Mouse (Mus musculus): ENCODE measurements around the gene Spsb4. TPM values are rescaled to one million over a fixed set of nuclear protein-coding genes. Genes with fewer than 3 reads are reported as not detected.

Spsb4 gene
- under 1 TPM in 1 of 2 experiments, not detected in 1; 0.15 TPM for polyA plus RNA-seq (2017; shearing (Covaris generic))

DNA sequence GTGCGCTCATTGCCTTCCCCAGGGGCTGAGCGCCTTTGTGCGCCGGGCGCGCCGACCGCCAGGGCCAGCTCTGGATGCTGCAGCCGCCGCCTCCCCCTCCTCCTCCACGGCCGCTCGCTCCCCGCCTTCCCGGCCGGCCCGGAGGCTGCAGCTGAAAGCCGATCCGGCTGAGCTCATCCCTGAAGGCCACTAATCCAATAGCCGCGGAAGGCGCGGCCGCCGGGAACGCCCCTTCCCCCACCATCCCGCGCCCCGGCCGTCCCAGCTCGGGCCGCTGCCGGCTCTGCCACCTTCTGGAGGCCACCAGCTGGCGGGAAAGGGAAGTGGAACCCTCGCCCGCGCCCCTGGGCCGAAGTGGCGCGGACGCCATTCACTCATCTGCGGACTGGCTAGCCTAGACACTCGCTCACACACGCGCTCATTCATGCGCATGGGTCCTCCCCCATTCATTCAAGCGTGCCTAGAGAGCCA lies at the start of gene Spsb4:
Gene Spsb4 (minus strand): TSS at position 167 of the 471 bp plus-strand sequence.

Other genes starting within 250 kb of the Spsb4 start
- 10 to 100 TPM in 1 of 2 experiments, 1 to 10 TPM in 1; 8.3 to 11.9 TPM for gene Pxylp1, start 126.2 kb downstream of the Spsb4 start, polyA plus RNA-seq (2017; shearing (Covaris generic))
- 10 to 100 TPM; 51.6 to 54.6 TPM for gene Slc25a36, start 92.3 kb upstream of the Spsb4 start, polyA plus RNA-seq (2017; shearing (Covaris generic))

Data from activated CD4-positive, CD25-positive, alpha-beta regulatory T cell (primary cell).